Comparison of ENCODE assay signal across 16 mouse cellular contexts in the genomic region with DNA sequence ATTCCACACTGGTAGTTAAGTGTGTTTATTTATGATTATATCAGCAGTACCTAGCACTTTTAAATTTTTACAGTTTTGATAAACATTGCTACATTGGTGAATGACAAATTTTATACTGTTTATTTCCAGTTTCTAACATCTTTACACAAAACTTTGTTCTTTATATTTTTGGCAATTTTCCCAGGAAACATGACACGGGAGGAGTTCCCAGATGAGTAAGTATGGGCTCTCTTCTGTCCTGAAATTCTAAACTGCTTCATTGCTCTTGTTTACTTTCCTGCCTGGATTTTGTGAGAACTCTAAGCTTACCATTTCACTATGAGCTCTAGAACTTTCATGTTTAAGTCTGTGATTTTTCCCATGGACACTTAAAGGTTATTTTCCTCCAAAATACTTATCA.
"Had no signal": no experiment of that assay in that cellular context is flagged by ENCODE, and none has a peak within 500 bp of the region (broad histone marks: within the 10 kb centered on the region; RNA-seq: fewer than 3 reads in every experiment).

No protein-coding gene starts in this region.

- H3K9ac ChIP-seq: liver, postnatal 0 days; midbrain, embryonic 13.5 days; midbrain, embryonic 15.5 days; neural tube, embryonic 12.5 days; stomach, embryonic 15.5 days had no signal

- H3K36me3 ChIP-seq: midbrain, embryonic 13.5 days; midbrain, embryonic 15.5 days; neural tube, embryonic 12.5 days; stomach, embryonic 15.5 days had no signal

- H3K4me2 ChIP-seq: midbrain, embryonic 11.5 days; midbrain, embryonic 13.5 days; midbrain, embryonic 15.5 days; neural tube, embryonic 12.5 days; stomach, embryonic 15.5 days had no signal

- H3K4me3 ChIP-seq: megakaryocyte, embryonic 14.5 days; midbrain, embryonic 13.5 days; midbrain, embryonic 15.5 days; neural tube, embryonic 12.5 days; stomach, embryonic 15.5 days had no signal

- H3K27ac ChIP-seq: macrophage; midbrain, embryonic 13.5 days; midbrain, embryonic 15.5 days; neural tube, embryonic 12.5 days; stomach, embryonic 15.5 days; stomach, postnatal 0 days had no signal

- H3K4me1 ChIP-seq: megakaryocyte, embryonic 14.5 days; midbrain, embryonic 13.5 days; midbrain, embryonic 15.5 days; neural tube, embryonic 12.5 days; stomach, embryonic 15.5 days had no signal

- DNase-seq: liver, postnatal 0 days; lung, adult 2 months; lung, postnatal 14 days; lung, postnatal 36 days; right cerebral cortex, postnatal 14 days; thymus, adult 2 months; thymus, postnatal 25 days; thymus, postnatal 4 days had no signal

- H3K27me3 ChIP-seq: megakaryocyte, embryonic 14.5 days; midbrain, embryonic 13.5 days; midbrain, embryonic 15.5 days; neural tube, embryonic 12.5 days; stomach, embryonic 15.5 days had no signal

- H3K9me3 ChIP-seq: megakaryocyte, embryonic 14.5 days; midbrain, embryonic 13.5 days; midbrain, embryonic 15.5 days; neural tube, embryonic 12.5 days; stomach, embryonic 15.5 days had no signal

- ATAC-seq: liver, postnatal 0 days; midbrain, embryonic 13.5 days; midbrain, embryonic 15.5 days had no signal
